Mouse (Mus musculus): ENCODE measurements around the gene Gm13023. TPM values are rescaled to one million over a fixed set of nuclear protein-coding genes. Genes with fewer than 3 reads are reported as not detected.
"Not testable (repeated sequence)": the region's sequence is repeated elsewhere in the genome, so short reads cannot be mapped to it uniquely, and the experiment has no call there.

The Gm13023 gene
- not detected in 2 replicates for total RNA-seq (2021)
- long read RNA-seq = 0 reads

DNA sequence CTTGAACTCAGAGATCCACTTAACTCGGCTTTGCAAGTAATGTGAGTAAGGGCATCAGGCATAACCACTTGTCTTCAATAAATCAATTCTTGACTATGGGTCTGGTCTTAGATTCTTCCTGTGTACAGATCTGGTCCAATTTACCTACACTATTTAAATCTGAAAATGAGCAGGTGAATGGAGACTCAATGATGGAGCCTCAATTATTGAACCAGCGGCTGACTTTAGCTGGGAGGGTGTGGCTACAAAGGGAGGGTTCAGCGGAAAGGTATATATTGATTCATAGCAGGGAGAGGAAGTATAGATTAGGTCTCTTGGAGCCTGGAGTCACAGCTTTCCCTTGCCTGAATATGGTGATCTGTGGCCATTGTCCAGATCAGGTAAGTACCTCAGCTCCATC is at the start of gene Gm13023:
TSS of gene Gm13023 (plus strand) at position 301 of the 400 bp plus-strand sequence.
- DNase-seq = not testable (repeated sequence)

DNA sequence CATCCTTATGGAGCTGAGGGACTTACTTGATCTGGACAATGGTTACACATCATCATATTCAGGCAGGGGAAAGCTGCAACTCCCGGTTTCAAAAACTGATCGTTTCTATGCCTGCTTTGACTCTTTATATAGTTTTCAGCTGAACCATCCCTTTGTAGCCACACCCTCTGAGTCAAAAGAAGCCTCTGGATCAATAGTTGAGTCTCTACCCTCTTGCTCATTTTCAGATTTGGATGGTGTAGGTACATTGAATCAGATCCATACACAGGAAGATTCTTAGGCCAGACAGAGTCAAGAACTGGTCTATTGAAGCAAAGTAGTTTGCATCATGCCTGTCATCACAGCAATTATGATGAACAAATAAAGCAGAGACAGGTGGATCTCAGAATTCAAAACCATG is 26.8 kb downstream of the Gm13023 start, which contains the start of gene Gm13084:
TSS of gene Gm13084 (minus strand) at position 101 of the 400 bp plus-strand sequence.
- DNase-seq = no peak

Other genes starting within 250 kb of the Gm13023 start
- gene BC080695, start 237.7 kb upstream of the Gm13023 start, total RNA-seq (2021) = not detected in 2 replicates
- not detected in 2 replicates for gene Gm13057, start 237.6 kb upstream of the Gm13023 start, total RNA-seq (2021)
- gene Gm13083, start 174.3 kb upstream of the Gm13023 start, total RNA-seq (2021) = not detected in 2 replicates
- not detected in 2 replicates for gene Gm13088, start 132.1 kb upstream of the Gm13023 start, total RNA-seq (2021)
- not detected in 2 replicates for gene Gm13089, start 86.6 kb upstream of the Gm13023 start, total RNA-seq (2021)
- gene Gm13078, start 69.9 kb upstream of the Gm13023 start, total RNA-seq (2021) = not detected in 2 replicates
- not detected in 2 replicates for gene Gm13084, start 26.7 kb downstream of the Gm13023 start, total RNA-seq (2021)
- gene Gm13103, start 57.1 kb downstream of the Gm13023 start, total RNA-seq (2021) = not detected in 2 replicates
- gene Pramef6, start 111.0 kb downstream of the Gm13023 start, total RNA-seq (2021) = not detected in 2 replicates
- gene Pramef25, start 161.7 kb downstream of the Gm13023 start, total RNA-seq (2021) = not detected in 2 replicates
- not detected in 2 replicates for gene Gm13101, start 177.6 kb downstream of the Gm13023 start, total RNA-seq (2021)
- gene Pramef17, start 205.0 kb downstream of the Gm13023 start, total RNA-seq (2021) = not detected in 2 replicates

All from adrenal gland, postnatal 25 days (tissue).